Mouse (Mus musculus) embryo, embryonic 11 days (tissue): Measurements from ENCODE around the gene Gnai1.
"Not testable (repeated sequence)": the region's sequence is repeated elsewhere in the genome, so short reads cannot be mapped to it uniquely, and the experiment has no call there.

Experiments used
- DNase-seq: peaks from one replicate; pipeline ENCODE4 v3.0.0-alpha.2; 2015

The Gnai1 gene

GRCm38 (mm10) chr5:18360281-18360819 lies at the start of gene Gnai1:
Gene Gnai1, minus strand, starts transcription at chr5:18360355.
- DNase-seq = peak; percentile 91

GRCm38 (mm10) chr5:18367864-18368263 lies 7.7 kb upstream of the Gnai1 start:
- no peak for DNase-seq

DNA sequence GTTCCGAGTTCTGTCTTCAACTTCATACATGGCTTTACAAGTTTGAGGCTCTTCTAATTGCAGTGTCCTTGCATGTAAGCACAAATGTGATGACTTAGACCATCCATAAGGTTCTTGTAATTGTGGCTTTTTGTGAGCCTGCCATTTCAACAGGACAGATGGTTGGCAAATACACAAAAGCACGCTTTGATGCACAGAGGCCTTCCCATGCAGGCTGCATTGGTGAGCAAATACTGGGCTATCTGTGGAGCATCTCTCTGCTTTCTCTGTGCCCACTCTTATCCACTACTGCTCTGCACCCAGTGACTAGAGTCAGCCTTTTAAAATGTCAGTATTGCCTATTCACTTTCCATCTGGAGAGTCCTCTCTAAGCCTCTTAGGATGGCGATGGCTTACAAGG lies 5.3 kb upstream of the Gnai1 start:
- no peak for DNase-seq

DNA sequence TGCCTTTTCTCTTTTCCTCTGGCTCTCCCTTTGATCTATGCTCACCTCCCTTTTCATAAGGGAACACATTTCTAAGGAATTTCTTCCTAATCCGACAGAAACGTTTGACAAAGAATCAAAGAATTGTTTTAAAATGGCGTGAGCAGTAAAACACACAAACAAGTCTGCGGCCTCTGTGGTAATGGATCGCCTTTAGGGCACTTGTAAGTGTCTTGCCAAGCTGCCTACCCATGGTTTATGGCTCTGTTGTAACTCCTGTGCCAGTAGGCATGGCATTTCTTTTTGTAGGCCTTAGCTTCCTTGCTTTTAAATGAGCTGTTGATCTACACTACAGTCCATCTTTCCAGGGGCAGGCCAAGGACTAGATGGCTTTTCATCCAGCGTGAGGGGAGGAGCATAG lies 801 bp upstream of the Gnai1 start:
- DNase-seq = no peak

DNA sequence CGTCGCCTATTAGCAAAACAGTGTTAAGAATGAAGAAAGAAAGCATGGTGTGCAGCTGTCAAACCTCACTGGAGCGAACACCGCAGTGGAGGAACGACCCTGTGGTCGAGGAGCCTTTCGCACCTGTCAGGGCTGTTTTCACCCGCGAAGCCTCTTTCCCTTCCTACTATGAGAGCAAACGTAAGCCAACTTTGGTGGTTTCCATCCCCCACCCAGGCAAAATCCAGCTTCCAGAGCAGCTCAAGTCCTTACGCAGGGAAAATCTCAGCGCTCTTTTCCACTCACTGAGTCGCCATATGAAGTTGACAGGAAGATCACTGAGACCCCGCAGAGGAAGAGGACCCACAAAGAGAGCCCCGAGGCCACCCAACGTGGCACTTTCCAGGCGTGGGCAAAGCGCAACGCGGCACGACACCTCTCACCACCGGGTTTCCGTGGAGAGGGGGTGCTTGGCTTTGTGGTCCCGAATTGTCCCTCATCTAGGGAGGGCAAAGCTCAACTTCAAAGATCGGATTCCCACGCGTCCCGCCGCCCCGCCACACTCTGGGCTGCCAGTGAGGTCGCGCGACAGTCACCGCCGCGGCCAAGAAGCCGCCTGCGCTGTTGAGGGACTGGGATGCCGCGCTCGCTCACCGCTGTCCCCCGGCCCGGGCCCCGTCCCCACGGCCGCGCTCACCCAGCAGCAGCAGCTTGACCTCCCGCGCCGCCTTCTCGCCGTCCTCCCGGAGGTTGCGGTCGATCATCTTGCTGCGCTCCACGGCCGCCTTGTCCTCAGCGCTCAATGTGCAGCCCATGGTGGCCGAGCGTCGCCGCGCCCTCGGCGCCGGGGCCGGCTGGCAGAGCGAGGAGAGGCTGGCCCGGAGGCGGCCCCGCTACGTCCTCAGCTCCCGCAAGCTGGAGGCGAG lies 527 bp downstream of the Gnai1 start:
- peak; percentile 56 for DNase-seq

DNA sequence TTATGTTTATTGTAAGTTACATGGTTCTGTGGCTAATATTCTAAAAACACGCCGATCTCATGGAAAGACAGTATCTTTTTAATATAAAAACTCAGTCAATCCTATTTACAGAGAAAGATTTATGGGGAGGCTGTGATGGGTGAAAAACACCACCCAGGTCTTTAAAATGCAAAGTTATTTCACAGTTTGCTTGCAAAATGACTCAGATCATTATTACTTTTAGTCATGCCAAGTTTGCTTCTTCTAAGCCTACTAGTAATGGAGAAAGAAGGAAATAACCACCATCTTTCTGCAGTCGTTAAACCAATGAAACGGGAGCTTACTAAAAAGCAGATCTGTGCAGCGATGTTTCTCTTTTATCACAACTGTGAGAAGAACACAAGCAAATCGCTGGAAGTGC lies 1.4 kb downstream of the Gnai1 start:
- no peak for DNase-seq

DNA sequence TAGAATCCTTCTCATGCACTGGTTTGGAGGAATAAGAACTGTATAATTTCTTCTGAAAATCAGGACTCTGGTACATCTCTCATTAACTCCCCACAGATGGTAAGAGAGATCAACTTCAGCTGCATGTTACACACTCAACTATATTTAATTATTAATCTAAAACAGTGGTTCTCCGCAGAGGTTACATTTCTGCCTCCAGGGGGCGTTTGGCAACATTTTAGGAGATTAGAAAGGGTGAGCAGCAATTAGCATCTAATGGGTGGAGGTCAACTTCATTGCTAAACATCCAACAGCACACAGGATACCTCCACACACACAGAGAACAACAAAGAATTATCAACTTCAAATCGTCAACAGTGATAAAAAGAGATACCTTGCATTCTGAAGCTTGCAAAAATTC lies 2.0 kb downstream of the Gnai1 start:
- DNase-seq = peak; percentile 54

- DNase-seq = no peak
These were observed 12.9 kb downstream of the Gnai1 start for GRCm38 (mm10) chr5:18347297-18347696.

GRCm38 (mm10) chr5:18343455-18344142 lies 16.6 kb downstream of the Gnai1 start:
- no peak for DNase-seq

DNA sequence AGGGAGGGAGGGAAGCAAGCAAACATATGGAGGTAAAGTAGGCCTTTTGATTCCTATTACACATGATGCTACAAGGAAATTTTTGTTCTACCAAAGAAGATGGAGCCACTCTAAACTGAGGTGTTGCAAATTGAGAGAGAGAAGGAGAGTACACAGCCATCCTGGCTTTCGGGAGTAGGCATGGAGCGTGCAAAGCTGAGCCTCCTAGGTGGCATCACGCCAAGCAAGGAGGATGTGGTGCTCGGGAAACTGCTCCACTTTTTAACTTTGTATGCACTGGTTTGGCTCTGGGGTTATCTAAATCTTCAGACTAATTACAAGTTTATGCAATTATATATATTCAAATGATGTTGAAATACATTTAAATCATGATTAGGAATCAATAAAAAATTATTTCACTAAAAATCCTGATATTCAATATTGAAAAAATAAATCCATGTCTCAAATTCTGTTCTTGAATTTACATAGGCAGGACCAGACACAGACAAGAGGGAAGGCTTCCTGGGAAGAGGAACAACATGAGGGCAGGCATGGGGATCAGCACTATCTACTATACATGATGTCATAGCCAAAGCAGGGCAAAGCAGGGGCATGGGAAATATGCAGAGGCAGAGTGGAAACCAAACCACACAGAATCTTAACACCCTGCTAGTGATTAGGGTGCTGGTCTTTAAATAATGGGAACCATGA lies 17.2 kb downstream of the Gnai1 start:
- no peak for DNase-seq

DNA sequence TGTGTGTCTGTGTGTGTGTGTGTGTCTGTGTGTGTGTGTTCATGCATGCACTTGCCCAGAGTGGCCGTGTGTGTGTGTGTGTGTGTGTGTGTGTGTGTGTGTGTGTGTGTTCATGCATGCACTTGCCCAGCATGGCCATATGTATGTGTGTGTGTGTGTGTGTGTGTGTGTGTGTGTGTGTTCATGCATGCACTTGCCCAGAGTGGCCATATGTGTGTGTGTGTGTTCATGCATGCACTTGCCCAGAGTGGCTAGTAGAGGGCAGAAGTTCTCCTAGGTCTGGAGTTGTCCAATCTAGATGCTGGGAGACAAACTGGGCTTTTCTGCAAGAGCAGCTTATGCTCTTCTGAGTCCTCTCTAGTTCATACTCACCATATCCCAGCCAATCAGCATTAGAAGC lies 18.3 kb downstream of the Gnai1 start:
- not testable (repeated sequence) for DNase-seq

- DNase-seq = no peak
These were observed 27.9 kb downstream of the Gnai1 start for GRCm38 (mm10) chr5:18332256-18332655.

- DNase-seq = peak; percentile 11
These were observed 29.4 kb downstream of the Gnai1 start for GRCm38 (mm10) chr5:18330726-18331125.

DNA sequence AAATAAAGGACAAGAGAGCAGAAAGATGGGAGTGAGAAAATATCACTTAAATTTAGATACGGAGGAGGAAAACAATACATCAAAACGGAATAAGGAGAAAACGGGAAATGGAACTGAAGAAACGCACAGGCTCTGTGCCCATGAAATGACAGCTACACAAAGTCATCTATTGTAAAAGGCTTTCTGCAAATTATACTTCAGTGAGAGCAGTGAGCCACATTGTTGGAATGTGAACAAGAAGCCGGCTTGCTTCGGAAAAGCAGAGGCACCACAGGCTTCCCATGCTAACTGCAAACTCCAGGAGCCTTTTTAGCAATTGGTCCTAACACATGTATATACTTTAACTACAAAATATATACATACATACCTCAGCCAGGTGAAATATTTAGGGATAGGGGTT lies 34.0 kb downstream of the Gnai1 start:
- no peak for DNase-seq

DNA sequence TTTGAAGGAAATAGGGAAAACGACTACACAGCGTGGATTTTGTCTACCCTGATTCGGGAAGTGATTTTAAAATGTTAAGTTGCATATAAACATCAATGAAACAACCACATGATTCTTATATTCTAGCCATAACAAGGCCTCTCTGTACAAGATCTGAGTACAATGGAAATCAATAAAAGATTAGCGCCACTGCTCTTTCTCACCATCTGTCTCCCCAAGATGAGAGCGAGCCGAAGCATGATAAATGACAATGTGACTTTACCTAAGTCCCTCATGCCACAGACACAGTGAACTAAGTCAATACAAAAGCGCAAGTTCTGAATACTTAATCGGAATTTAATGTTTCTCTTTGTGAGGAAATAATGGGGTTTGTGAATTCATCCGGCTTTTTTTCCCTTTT lies 36.6 kb downstream of the Gnai1 start:
- DNase-seq = no peak

GRCm38 (mm10) chr5:18321661-18322060 lies 38.5 kb downstream of the Gnai1 start:
- DNase-seq = no peak

GRCm38 (mm10) chr5:18318846-18319245 lies 41.3 kb downstream of the Gnai1 start:
- no peak for DNase-seq

GRCm38 (mm10) chr5:18307229-18307804 lies 52.8 kb downstream of the Gnai1 start:
- no peak for DNase-seq

DNA sequence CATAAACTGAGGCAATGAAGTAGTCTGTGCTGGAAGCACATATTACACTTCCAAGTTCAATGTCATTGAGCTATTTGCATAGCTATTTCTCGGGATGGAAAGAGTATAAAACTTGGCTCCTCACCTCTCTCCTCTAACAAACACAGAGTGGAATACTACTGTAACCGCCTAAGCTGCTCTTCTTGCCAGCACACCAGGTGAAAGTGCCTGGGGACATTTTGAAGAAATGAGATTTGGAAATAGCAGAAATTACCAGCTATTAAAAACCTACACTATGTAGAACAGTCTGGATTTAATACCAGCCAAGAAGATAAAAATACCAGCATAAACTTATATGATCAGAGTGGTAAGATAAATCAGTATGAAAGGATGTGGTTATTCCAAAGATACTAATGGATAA lies 63.6 kb downstream of the Gnai1 start:
- no peak for DNase-seq

DNA sequence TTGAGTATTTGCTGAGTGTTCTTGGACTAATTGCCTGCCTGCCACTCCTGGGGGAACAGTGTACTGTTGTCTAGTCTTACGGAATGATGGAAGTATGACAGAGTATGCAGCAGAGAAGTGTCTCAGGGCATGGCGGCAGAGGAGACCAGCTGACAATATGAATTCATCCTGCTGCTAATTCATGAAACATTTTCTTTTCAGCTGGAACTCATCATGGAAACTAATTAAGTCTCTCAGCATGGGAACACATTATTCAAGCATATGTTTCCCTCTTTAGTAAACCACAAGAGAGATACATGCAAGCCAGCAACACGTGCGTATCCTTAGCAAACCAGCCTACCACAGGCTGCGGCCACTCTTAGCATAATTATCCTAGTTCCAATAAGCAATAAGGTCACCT lies 67.4 kb downstream of the Gnai1 start:
- DNase-seq = no peak

- DNase-seq = no peak
These were observed 70.6 kb downstream of the Gnai1 start for GRCm38 (mm10) chr5:18289530-18289929.

GRCm38 (mm10) chr5:18288694-18289093 lies 71.5 kb downstream of the Gnai1 start:
- DNase-seq = no peak

GRCm38 (mm10) chr5:18288079-18288478 lies 72.1 kb downstream of the Gnai1 start:
- DNase-seq = no peak
